Mouse (Mus musculus): ENCODE data around the gene Cabcoco1.

DNA sequence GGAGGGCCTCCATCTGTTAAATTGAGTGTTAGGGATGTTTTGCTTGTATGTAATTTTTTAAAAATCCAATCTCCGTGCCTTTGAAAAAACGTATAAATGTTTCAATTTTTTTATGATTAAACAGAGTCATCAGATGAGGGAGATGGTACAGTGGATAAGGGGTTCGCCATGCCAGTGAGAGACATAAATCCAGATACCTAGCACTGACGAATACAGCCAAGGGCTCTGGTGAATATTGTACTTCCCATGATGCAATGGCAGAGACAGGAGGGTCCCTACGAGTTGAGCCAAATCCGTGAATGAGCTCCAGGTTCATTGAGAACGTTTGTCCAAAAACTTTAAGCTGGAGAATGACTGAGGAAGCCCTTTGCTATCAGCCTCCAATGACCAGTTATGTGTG lies 9.6 kb upstream of the Cabcoco1 start:
- TF ChIP-seq CTCF (IDR thresholded peaks at IDR 0.05; ENCODE audit: borderline replicate concordance, extremely low read depth, insufficient read depth, insufficient read length) (no peak), POLR2A (IDR thresholded peaks at IDR 0.05; ENCODE audit: borderline replicate concordance, extremely low read depth, insufficient read depth, insufficient read length, poor library complexity, severe bottlenecking) (no peak)

All from brain, embryonic 14.5 days (tissue).